24 mouse cellular contexts compared by ENCODE assay signal in genomic region chr14:18486132-18486800, GRCm38 (mm10).
A peak's percentile ranks its signal among the peaks of the same experiment; 100 is the strongest.
DNase-seq lines count a peak whose midpoint lies in the region; ATAC-seq lines count a peak whose summit lies in the region.
"Had no signal": no experiment of that assay in that cellular context is flagged by ENCODE, and none has a peak within 500 bp of the region (broad histone marks: within the 10 kb centered on the region; RNA-seq: fewer than 3 reads in every experiment).

No protein-coding gene starts in this region.

- 0 out of 2 replicates have a peak, but pooled peaks cover 2% of the 10 kb centered on the region for H3K4me1 ChIP-seq in forebrain, embryonic 11.5 days (replicated peaks; ENCODE audit: control insufficient read depth, insufficient read depth, low read length)
- no peaks in the 10 kb centered on the region for H3K4me1 ChIP-seq in neural tube, embryonic 14.5 days (ENCODE audit: control insufficient read depth, insufficient read depth, low read length)
- H3K4me1 ChIP-seq: embryonic facial prominence, embryonic 15.5 days; heart, embryonic 15.5 days; kidney, embryonic 15.5 days; limb, embryonic 13.5 days; liver, embryonic 12.5 days had no signal

- intact Hi-C loops in left cerebral cortex, postnatal 14 days (cut with DNase I): loop anchor here (2.0 kb wide), 1 partner anchor 27 kb away; no protein-coding TSS in a partner anchor

- WGBS in forebrain, embryonic 11.5 days: 32% methylated on average over 4 of the region's 4 CpGs
- WGBS in neural tube, embryonic 14.5 days: 47% methylated on average over 4 of the region's 4 CpGs

- H3K4me2 ChIP-seq in forebrain, embryonic 11.5 days (ENCODE audit: low read depth, low read length, severe bottlenecking): no peak overlapping the region
- H3K4me2 ChIP-seq in neural tube, embryonic 14.5 days (ENCODE audit: low read depth, low read length): no peak overlapping the region
- H3K4me2 ChIP-seq: embryonic facial prominence, embryonic 15.5 days; heart, embryonic 15.5 days; hindbrain, embryonic 14.5 days; kidney, embryonic 15.5 days; limb, embryonic 13.5 days; liver, embryonic 12.5 days; midbrain, embryonic 11.5 days had no signal

- H3K4me3 ChIP-seq in forebrain, embryonic 11.5 days (ENCODE audit: low read depth, low read length): no peak overlapping the region
- H3K4me3 ChIP-seq in neural tube, embryonic 14.5 days (ENCODE audit: low read depth, low read length): no peak overlapping the region
- H3K4me3 ChIP-seq: embryonic facial prominence, embryonic 15.5 days; heart, embryonic 15.5 days; kidney, embryonic 15.5 days; limb, embryonic 13.5 days; liver, embryonic 12.5 days had no signal

- ATAC-seq in frontal cortex, adult (ENCODE audit: low TSS enrichment): 0 out of 2 replicates have a peak, but pooled peaks have one; percentile 57
- peak; percentile 66; the same call in 1 of the 2 replicates for ATAC-seq in forebrain, embryonic 11.5 days (replicated peaks; ENCODE audit: low FRiP score)
- peak; percentile 63; the same call in 1 of the 2 replicates for ATAC-seq in neural tube, embryonic 14.5 days (ENCODE audit: low read depth)
- ATAC-seq: liver, embryonic 12.5 days had no signal

- H3K9ac ChIP-seq in forebrain, embryonic 11.5 days (ENCODE audit: low read length): no peak overlapping the region
- H3K9ac ChIP-seq in neural tube, embryonic 14.5 days (replicated peaks; ENCODE audit: low read depth, low read length): no peak overlapping the region
- H3K9ac ChIP-seq: embryonic facial prominence, embryonic 15.5 days; heart, embryonic 15.5 days; hindbrain, embryonic 14.5 days; kidney, embryonic 15.5 days; limb, embryonic 13.5 days; liver, embryonic 12.5 days had no signal

- DNase-seq in frontal cortex, postnatal 25 days (ENCODE audit: low spot score in 2 of 2): no peak
- peak; percentile 25 to 49 for DNase-seq in left cerebral cortex, postnatal 14 days (ENCODE audit: low spot score in 2 of 2)
- DNase-seq in left cerebral cortex, adult 8-10 months (ENCODE audit: low spot score in 2 of 2): no peak
- no peak for DNase-seq in forebrain, embryonic 11.5 days (ENCODE audit: low spot score)
- DNase-seq in spleen, postnatal 4 days (ENCODE audit: low spot score in 2 of 2): no peak
- DNase-seq: adrenal gland, postnatal 10 days; cerebellum, adult 9-10 months; gastrocnemius, postnatal 36 days; heart, postnatal 36 days; kidney, postnatal 4 days; lung, adult 2 months; lung, postnatal 14 days; thymus, adult 2 months; thymus, postnatal 4 days had no signal

- H3K36me3 ChIP-seq in forebrain, embryonic 11.5 days (ENCODE audit: control insufficient read depth, insufficient read depth, low read length): no peaks in the 10 kb centered on the region
- no peaks in the 10 kb centered on the region for H3K36me3 ChIP-seq in neural tube, embryonic 14.5 days (ENCODE audit: control insufficient read depth, insufficient read depth, low read length)
- H3K36me3 ChIP-seq: embryonic facial prominence, embryonic 15.5 days; heart, embryonic 15.5 days; kidney, embryonic 15.5 days; limb, embryonic 13.5 days; liver, embryonic 12.5 days had no signal

- no peak overlapping the region for H3K27ac ChIP-seq in forebrain, embryonic 11.5 days (ENCODE audit: low read depth, low read length)
- no peak overlapping the region for H3K27ac ChIP-seq in neural tube, embryonic 14.5 days (ENCODE audit: low read depth, low read length)
- H3K27ac ChIP-seq: embryonic facial prominence, embryonic 15.5 days; heart, embryonic 15.5 days; hindbrain, embryonic 14.5 days; limb, embryonic 13.5 days; liver, embryonic 12.5 days; stomach, postnatal 0 days had no signal

- no peaks in the 10 kb centered on the region for H3K9me3 ChIP-seq in forebrain, embryonic 11.5 days (ENCODE audit: control insufficient read depth, low read length)
- no peaks in the 10 kb centered on the region for H3K9me3 ChIP-seq in neural tube, embryonic 14.5 days (ENCODE audit: control insufficient read depth, low read length)
- H3K9me3 ChIP-seq: embryonic facial prominence, embryonic 15.5 days; heart, embryonic 15.5 days; kidney, embryonic 15.5 days; limb, embryonic 13.5 days; liver, embryonic 12.5 days had no signal

- no peaks in the 10 kb centered on the region for H3K27me3 ChIP-seq in forebrain, embryonic 11.5 days (ENCODE audit: control insufficient read depth, insufficient read depth, low read length)
- no peaks in the 10 kb centered on the region for H3K27me3 ChIP-seq in neural tube, embryonic 14.5 days (ENCODE audit: control insufficient read depth, insufficient read depth, low read length)
- H3K27me3 ChIP-seq: embryonic facial prominence, embryonic 15.5 days; heart, embryonic 15.5 days; kidney, embryonic 15.5 days; limb, embryonic 13.5 days; liver, embryonic 12.5 days had no signal

Comparison
In these comparisons a context has a peak if more than half of its experiments do, and no peak if none do; other contexts are left out.
1. DNase-seq: peak in left cerebral cortex, postnatal 14 days (2 of 2); none in frontal cortex, postnatal 25 days (0 of 2), left cerebral cortex, adult 8-10 months (0 of 2), forebrain, embryonic 11.5 days (single experiment) and spleen, postnatal 4 days (0 of 2).
2. Peak in every context shown above with its lines, with median percentiles within 50 percentile points of each other: ATAC-seq.